Mouse (Mus musculus) right cerebral cortex, adult 18-20 months (tissue): ENCODE data around the gene Dglucy.

ENCODE experiments used
- DNase-seq: peaks from one replicate; pipeline ENCODE4 v3.0.0; 2022; ENCODE audit warnings: mixed read lengths

Dglucy gene

DNA sequence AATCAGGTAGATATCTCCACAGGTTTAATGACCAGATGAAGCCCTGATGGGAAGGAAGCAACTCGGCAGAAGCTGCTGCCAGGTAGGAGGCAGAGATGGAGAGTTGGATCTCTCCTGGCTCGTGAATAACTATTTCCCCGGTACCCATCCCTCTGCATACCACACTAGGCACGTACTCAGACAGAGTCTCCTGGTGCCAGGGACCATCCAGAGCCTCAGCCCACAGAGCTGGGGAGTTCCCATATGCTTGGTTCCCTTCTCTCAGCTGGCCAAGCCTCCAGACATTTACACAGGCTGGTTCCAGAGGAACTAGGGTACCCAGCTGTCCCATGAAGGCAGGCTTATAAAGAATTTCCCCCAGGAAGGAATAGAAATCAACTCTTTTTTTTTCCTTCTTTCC is 108.0 kb downstream of the Dglucy start:
- DNase-seq, result peak; percentile 38

DNA sequence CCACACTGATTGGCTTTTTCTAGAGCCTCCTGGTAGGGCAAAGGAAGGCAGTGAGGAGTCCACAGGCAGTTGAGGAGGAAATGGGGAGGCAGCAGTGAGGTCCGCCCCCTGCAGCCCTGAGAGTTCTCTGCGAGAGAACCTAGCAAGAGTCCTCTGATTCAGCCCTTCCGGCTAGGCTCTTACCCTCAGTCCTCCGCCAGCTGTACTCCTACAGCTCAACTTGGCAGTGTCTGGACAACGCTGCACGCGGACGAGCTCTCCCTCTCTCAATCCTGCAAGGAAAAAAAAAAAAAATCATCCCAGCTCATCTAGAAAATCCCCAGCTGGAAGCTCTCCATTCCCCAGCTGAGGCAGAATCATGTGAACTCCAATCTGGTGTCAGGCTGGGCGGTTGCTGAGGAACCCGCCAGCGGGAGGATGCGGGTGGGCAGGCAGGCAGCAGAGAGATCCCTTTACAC is 109.0 kb downstream of the Dglucy start:
- peak; percentile 89 for DNase-seq

DNA sequence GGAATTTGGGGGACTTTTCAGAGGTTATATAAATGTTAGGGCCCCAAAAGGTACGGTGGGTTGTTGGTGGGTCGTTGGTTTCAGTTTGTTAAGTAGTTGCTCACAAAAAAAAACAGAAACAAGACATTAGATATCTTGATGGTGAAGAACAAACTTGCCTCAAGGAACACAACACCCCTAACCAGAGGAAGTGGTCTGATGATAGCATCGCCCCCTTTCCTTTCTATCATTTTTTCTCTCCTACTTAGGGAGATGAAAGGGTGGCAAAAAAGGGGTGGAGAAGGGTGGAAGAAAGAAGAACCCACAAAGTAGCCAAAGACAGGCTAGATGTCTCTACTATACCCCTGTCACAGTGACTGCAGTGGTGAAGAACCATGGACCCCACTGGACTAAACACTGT is 111.7 kb downstream of the Dglucy start:
- DNase-seq, result no peak

DNA sequence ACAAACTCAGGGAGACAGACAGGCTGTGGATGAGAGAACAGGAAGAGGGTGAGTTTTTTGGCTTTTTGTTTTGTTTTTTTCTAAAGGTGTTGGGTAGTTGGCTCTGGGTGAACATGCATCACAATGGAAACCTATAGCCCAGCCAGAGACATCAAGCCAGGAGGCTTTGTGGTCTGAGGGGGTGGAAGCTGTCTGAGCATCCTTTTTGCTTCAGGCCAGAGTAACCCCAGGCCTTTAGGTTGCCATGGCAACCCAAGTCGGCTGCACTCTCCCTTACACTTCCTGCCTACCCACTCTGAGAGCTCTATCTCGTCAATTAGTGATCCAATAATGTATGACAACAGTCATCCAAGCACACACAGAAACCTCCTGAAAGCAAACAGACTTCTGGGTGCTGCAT is 116.6 kb downstream of the Dglucy start:
- DNase-seq, result no peak

DNA sequence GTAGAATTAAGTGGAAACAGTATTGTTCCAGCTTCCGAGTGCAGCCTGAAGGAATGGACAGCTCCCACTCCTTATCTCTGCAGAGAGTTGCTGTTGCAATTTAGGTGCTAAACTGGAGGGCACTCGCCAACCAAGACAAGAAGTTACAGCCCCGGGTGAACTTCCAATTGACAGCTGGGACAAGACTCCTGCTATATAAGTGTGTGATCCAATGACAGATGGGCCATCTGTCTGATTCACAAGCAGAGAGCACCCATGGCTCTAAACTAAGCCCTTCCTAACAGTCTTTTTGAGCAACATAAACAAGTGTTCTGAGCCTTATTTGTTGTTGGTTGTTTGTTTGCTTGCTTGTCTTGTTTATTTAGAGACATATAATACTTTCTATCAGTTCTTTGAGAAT is 117.8 kb downstream of the Dglucy start:
- no peak for DNase-seq

DNA sequence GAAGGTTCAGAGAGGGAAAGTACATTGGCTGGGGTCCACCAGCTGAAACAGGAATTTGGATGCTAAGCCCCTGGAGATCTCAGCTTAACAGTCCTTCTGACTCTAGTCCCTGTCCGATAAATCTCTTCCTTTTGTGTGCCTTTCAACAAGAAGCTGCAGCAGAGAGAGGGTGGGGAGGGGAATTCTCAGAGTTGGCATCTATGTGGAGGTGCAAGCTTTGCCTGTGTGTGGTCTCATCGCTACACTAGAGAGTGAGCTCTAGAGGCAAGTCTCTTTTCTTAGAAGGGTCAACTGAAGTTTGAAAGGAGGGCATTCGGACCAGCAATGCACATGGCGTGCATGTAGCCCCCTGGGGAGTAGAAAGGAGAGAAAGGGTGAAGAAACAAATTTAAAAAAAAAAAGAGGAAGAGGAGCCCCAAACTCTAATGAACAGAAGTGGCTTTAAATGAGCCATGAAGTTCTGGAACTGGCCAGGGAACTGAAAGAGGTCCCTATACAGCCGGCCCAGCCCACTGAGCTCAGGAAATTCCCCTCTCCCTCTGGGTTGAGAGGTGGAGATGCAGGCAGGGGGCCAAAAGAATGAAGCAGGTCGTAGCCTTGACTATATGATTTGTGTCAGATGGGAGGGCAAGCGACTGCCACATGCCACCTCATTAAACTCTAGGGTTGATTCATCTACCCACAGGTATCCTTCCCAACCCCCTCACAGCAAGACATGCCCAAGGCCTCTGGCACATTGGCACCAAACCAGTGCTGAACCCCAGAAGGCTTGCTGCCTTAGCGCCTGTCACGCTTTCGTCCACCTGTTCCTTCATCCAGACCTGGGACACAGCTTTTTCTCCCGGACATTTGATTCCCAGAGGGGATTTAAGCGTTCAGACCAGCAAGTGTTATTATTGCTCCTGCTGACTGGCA is 119.1 kb downstream of the Dglucy start:
- no peak for DNase-seq

DNA sequence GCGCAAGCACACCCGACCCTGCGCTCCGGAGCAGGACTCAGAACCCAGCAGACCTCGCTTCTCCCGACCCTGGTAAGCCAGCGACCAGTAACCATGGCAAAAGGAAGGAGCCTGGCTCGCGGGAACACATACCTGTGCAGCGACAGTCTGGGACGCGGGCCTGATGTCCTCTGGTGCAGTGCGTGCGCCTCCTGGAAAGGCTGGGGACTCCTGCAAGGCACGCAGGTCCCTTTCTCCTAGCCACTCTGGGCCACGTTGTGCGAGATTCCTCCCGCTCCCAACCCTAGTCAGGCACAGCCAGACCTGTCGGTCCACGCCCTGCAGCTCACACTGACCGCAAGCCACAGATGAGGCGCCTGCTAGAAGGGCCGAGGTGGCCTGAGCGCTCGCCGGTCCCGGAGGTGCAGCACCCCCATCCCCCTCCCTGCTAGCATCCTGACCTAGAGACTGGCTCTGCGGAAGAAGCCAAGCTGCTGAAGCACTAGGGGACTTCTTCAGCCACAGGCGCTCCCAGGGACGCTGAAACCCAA is 120.3 kb downstream of the Dglucy start:
- peak; percentile 51 for DNase-seq

DNA sequence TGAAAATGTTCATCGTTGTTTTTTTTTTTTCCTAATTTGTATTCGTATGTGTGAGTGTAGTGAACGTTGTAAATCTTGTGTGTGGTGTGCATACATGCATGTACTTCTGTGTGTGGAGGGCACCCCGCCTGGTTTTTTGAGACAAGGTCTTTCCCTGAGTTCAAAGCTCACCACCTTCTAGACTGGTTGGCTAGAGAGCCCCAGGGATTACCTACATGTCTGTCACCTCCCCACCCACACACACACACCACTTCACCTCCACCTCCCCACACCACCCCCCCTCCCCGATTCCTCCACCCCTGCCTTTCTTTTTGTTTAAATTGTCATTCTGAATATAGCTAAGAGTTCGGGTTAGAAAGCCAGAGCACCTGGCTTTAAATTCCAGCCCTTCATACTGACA is 122.0 kb downstream of the Dglucy start:
- no peak for DNase-seq

DNA sequence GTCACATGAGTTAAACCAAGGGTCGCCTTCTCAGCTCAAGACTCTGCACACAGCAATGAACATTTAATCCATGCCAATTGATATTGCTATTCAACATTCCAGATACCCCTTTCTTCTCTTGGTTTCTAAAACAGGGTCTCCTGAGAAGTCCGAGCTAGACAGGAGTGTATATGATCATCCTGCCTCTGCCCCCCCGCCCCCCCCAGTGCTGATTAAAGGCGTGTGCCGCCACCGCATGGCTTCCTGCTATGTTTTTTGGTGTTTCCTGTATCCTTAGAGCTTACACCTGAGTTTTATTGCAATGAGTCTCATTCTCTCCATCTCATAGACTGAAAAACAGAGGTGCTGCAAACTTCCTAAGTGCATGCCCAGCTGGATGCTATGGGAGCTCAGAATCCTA is 122.5 kb downstream of the Dglucy start:
- no peak for DNase-seq

DNA sequence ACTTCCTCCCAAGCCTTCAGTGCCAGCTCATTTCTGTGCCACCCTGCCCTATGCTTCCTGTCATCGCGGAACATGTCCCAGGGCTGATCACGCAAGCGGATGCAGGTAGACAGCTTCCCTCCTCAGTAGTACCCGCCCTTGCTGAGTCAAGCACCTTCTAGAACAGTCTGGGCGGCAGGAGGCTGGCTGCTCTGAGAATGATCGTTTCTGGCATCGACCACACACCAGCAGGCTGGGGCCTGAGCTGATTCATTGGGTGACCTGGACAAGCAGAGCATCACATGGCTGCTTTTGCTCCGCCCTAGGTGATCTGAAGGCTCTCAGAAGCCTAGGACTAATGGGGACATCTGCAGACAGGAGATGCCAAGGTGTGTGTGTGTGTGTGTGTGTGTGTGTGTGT is 124.9 kb downstream of the Dglucy start:
- no peak for DNase-seq

DNA sequence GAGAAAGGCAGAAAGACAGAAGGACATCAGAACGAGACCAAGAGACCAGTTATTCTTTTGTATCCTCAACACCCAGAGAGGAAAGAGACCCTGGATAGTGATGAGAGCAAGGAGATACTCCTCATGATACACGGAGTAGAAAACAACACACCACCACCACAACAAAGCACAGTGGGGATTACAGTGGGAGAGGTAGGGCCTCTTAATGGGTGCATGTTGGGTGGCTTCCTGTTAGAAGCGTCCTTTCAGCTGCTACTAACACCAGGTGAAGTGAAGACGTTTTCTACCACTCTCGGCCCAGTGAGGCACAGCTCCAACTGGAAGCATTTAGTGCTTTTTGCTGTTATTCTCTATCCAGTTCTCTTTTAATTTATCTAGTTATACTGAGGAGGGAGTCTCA is 128.0 kb downstream of the Dglucy start:
- no peak for DNase-seq

DNA sequence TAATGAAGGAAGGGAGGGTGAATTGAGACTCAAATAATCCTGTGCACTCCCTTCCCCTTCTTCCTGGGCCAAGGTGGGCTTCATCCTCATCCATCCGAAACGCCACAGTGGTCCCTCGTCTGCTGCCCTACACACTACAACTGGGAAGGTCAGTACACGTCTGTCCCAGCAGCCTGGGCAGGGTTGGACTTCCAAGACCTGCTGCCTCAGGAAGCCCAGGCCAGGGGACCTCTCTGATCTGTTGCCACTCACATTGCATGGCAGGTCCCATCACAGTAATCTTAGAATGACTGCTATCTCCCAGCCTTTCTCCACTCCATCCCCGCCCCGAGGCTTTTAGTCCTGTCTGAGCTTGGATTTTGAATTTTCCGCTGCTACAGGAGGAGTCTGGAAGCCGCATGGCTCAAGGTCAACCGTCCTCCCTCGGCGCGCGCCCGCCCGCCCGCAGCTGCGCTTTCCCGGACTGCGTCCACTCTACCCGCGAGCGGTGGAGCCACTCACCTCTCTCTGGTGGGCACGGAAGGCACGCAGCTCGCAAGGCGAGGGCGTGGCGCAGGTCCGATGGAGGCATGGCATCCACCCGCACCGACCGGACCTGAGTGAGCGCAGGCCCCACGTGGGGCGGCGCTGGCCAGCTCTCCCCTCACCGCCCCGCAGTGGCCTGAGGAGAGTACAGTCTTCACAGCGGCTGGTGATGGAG is 128.9 kb downstream of the Dglucy start, which contains the start of gene Gpr68:
Gene Gpr68 (minus strand): TSS at position 601 of the 700 bp plus-strand sequence.
- no peak for DNase-seq

DNA sequence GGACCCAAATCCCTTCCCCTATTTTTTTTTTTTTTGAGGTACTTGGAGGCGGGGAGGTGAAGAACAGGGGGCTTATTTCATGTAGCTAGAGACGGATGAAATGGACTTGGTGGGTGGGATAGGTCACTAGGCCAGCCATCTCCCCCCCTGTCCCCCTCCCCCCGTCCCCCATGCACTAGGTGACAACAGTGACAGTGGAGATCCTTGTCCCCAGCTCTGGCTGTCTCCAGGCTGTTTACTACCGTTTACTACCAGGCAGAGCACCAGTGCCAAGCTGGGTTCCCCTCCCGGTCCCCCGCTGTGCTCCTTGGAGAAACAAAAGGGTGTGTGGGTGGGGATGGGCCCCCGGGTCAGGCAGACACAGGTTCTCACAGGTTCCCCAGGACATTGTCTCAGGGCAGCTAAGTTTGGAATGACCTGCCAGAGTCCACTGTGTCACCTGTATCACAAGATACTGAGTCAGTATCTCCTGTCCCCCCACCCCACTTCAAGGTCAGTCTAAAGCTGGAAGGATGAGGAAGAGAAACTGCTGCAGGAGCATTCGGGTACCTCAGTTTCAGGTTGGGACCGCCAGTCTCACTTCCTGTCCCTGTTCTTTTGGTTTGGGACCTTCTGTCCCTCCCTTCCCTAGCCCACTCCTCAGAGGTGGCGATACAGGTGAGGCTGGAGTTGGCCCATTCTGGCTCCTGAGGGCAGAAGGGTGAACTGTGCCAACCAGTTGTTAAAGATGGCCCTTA is 129.6 kb downstream of the Dglucy start:
- no peak for DNase-seq

DNA sequence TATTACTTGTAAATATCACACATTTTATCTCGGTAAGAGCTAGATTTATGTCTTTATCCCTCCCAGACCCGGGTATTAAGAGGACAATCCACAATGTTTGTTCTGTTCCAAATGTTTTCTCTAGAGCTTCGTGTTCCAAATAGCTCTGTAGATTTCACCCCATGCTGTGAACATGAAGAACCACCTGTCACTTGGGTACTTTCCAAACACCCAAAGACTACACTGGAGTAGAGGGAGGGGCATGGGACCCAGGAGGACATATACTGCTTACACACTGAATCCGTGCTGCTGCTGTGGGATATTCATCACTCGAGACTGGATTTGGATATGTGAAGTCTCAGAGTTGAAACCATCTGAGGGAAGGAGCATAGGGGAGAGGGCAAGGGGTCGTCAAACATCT is 130.9 kb downstream of the Dglucy start:
- DNase-seq, result no peak

DNA sequence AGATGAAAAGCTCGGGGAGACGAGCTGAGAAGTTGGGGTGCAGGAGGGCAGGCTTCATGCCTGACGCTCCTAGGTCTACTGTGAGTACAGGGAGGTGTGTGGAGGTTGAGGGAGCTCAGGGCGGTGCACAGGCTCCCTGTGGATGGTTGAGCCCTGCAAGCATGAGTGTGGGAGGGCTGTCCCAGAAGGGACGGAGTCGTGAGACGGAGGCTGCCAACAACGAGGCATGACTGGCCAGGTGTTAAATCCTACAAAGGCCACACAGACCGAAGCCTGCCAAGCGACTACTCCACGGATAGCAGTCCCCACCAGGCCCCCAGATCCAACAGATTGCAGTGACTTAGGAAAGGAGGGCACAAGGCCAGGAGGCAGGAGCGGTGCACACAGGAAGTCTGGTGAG is 131.9 kb downstream of the Dglucy start:
- peak; percentile 76 for DNase-seq

DNA sequence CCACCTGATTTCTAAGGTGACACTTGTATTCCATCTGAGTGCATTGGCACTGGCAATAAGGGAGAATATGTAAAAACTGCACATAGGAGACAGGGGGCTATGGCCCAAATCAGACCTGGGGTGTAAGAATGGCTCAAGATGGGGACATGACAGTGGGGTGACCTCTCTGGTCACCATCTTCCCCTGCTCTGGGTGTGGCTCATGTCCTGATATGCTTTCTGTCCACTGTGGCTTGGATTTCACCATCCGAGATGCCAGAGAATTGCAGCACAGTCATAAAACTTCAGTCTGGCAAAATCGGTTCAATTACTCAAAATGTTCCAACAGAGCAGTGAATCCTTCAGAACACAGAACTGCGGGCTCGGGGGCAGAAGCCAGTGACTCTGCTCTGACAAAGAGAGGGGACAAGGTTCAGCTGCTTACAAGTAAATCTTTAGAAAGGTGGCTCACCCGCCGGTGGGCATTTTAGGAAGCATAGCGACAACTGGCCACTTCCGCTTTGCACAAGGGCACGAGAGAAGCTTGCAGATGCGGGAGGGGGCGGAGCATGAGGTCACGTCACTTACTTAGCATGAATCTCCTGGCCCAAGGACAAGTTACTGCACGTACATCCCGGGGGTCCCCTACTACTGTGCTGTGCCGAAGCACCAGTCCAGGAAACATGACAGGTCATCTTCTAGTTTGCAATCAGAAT is 145.9 kb downstream of the Dglucy start:
- DNase-seq, result no peak

DNA sequence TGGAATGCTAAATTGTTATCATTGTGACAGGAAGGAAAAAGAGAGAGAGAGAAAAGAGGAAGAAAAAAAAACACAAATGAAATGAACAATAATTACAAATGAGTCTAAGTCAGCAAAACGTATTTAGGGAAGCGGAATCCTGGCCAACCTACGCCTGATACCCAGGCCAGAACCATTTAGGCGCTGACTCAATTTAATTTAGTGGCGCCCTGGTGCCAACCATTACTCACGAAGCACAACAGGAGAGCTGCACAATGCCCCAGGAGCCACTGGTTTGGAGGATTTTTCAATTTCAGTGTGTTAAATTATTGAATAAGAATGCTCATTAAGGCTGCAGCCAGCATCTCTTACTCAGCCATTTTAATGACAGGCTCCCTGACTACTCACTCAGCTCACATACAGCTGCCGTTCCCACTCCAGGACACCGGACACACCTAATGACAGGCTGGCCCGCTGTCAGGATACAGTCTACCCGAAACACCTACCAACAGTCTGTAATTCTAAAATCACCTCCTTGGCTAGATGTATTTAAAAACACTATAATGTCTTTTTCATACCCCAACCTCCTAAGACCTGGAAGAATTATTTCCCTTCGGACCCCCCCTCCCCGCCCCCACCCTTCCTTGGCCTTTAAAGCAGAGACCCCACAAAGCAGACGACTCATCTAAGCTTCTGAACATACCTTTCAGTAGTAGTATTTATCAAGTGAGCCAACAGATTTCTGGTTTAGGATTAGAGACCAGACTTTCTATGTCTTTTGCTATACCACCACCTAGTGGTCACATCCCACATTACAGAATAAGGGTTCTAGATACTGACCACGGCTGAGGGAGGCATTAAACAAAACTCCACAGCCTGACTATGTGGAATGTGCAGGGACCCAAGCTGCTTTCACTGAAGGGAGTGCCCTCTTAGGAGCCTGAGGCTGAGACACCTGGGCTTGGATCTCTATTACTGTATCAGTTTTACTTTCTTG is 147.1 kb downstream of the Dglucy start:
- peak; percentile 71 for DNase-seq

DNA sequence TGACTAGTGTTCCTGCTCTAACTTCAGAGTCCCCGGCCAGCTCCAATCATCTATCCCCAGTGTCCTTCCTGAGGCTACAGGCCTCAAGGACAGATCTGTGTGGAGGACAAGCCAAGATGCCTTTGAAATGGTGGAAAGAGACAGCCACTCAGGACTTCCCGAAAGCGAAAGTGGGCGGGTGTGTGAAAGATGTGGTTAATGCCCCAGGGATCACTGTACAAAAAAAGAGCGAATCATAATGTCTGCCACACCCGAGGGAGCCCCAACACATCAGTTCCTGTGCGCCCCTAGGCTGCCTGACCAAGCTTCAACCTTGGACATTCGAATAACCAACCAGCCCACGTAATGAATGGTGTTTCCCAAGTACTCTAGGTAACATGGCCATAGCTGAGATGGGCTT is 149.4 kb downstream of the Dglucy start:
- no peak for DNase-seq

DNA sequence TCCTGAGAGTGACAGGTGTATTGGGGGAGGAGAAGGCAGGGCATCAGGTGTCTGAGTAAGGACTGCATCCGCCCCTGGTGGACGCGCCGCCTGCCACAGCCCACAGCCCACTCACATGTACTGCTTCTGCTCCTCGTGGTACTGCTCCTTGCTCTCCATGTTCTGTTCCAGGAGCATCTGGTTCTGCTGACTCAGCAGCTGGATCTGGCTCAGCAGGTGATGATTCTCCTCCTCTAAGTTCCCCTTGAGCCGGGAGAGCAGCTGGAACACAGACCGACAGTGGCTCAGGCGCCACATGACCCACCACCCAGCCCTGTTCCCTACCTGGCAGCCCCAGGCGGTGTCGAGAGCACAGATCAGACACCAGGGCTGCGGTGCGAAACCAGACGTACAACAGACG is 152.8 kb downstream of the Dglucy start:
- no peak for DNase-seq

DNA sequence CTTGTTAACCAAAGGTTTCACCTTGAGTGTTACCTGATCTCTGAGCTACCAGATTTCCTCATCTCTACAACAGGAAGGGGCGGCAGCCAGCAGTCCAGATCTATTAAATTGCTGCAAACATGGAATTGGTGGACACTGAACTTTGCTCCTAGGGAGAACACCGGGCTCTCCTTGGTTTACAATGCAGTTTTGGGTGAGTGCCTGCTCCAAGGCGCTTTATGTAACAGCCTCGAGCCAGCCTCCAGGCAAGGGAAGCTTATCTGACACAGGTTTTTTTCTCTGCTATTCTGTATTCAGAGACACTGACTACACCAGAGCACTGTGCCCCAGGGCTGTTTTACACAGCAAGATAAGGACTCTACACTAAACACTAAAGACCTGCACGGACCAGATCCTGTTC is 155.9 kb downstream of the Dglucy start:
- DNase-seq, result no peak

DNA sequence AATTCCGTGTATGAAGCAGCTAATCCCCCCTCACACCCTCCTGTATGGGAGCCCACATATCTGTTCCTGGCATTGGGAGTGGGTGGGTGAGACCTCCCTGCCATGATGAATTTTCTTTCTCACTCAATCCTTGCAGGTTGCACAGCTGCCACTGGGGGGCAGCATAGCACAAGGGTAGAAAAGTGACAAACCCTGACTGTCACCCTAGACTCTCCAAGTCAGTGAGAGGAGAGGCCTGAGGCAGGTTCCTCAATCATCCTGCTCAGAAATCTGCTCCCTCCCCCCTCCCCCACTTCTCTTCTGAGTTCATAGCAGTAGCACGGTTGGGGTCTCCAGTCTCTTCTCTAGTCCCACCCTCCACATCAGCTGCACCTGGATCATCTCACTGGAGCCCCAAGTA is 157.3 kb downstream of the Dglucy start:
- peak; percentile 76 for DNase-seq
